Mouse (Mus musculus) brown adipose tissue, adult 24 weeks (tissue): ENCODE results near the gene Hcn2. TPM values are rescaled to one million over a fixed set of nuclear protein-coding genes. Genes with fewer than 3 reads are reported as not detected.

Experiments
- H3K27ac ChIP-seq: fragments of 200-500 bp; replicated peaks from 2 replicates; pipeline ENCODE4 v1.5.1; 2012; ENCODE audit warnings: low read depth, mild to moderate bottlenecking, low read length
- H3K4me1 ChIP-seq: fragments of 200-500 bp; 2 replicates; pipeline ENCODE4 v1.6.1; 2012; ENCODE audit warnings: low read length, mixed read lengths; ENCODE audit not compliant: control insufficient read depth, insufficient read depth, insufficient read length
- H3K4me3 ChIP-seq: fragments of 200-500 bp; 2 replicates; pipeline ENCODE4 v1.5.1; 2012; ENCODE audit warnings: low read depth, mild to moderate bottlenecking, low read length, moderate library complexity; ENCODE audit not compliant: insufficient read depth
- polyA plus RNA-seq: library from polyadenylated mRNA; stranded (reverse); fragments of >200 nt; gene quantifications from 2 replicates; pipeline ENCODE4 v1.2.4, GENCODE M21; 2012; ENCODE audit not compliant: missing spikeins, insufficient read depth, insufficient read length

Gene Hcn2
- polyA plus RNA-seq, 1 experiment, result 0.52 TPM

DNA sequence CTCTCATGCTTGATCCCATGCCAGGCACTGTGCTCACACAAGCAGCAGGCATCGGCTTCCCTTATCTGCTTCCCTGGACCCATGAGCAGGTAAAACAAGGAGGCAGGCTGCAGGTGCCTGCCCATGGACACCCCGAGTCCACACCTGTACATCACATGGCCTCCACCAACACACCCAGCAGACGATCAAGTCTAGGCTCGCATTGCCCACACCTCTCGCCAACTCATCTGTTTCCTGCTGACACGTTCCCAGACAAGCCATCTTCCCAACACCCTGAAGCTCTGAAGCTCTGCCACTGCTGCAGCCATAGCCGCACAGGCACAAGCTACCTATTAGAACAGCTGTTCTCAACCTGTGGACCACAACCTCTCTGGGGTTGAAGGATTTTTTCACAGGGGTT lies 47.8 kb downstream of the Hcn2 start:
- H3K4me1 ChIP-seq, result peaks cover 9% of the 10 kb centered on the region
- no peak overlapping the region for H3K4me3 ChIP-seq
- H3K27ac ChIP-seq, result no peak overlapping the region

GRCm38 (mm10) chr10:79765228-79765745 lies 48.9 kb downstream of the Hcn2 start:
- H3K4me3 ChIP-seq, result peak overlapping the region; percentile 87
- peaks cover 9% of the 10 kb centered on the region for H3K4me1 ChIP-seq
- H3K27ac ChIP-seq, result no peak overlapping the region

GRCm38 (mm10) chr10:79766001-79766507 lies 49.6 kb downstream of the Hcn2 start:
- Histone ChIP-seq H3K4me1 (peaks cover 9% of the 10 kb centered on the region), H3K27ac (no peak overlapping the region), H3K4me3 (peak overlapping the region; percentile 87)

DNA sequence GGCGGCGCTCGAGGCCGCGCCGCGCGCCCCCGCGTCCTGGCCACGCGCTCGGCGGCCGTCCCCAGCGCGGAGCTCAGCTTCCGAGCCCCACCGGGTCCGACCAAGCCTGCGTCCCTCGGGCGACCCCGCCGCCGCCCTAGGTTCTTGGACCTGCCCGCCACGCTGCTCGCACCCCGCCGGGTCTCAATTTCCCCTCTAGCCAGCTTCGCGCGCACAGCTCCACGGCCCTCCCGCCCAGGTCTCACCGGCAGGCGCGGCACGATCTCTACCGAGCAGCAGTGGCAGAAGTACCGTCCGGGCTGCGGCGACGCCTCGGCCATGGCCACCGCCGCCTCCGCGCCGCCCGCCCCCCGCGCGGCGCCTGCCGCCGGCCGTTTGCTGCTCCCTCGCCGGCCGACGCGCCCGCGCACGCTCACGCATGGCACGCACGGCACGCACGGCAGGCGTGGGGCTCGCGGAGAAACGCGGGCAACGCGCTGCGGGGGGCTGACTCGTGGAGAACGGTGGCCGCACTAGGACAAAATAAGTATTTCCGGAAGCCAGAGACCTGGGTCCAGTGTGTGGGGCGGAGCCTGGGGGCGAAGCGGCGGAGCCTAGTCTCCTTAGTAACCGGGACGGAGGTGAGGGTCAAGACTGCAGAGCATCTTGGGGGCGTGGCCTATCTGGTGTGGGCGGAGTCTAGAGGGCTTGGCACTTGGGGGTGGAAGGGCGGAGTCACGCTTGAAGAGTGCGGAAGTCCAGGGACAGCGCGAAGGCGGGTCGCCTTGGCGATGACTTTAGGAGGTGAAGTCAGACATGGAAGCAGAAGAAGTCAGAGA lies 50.3 kb downstream of the Hcn2 start, which contains the start of gene Rnf126:
Gene Rnf126 (minus strand): TSS at position 445 of the 818 bp plus-strand sequence.
- Histone ChIP-seq H3K4me1 (peaks cover 9% of the 10 kb centered on the region), H3K4me3 (peak within 1 kb of the TSS; percentile 87), H3K27ac (peak within 1 kb of the TSS; percentile 52)

GRCm38 (mm10) chr10:79767372-79768244 lies 51.2 kb downstream of the Hcn2 start:
- Histone ChIP-seq H3K4me1 (peaks cover 9% of the 10 kb centered on the region), H3K27ac (peak overlapping the region; percentile 52)

GRCm38 (mm10) chr10:79768400-79768799 lies 52.0 kb downstream of the Hcn2 start:
- H3K4me1 ChIP-seq, result peaks cover 9% of the 10 kb centered on the region
- no peak overlapping the region for H3K27ac ChIP-seq
- H3K4me3 ChIP-seq, result no peak overlapping the region

More at GRCm38 (mm10) chr10:79767372-79768244, 51.2 kb downstream of the Hcn2 start:
- H3K4me3 ChIP-seq, result peak overlapping the region; percentile 87

DNA sequence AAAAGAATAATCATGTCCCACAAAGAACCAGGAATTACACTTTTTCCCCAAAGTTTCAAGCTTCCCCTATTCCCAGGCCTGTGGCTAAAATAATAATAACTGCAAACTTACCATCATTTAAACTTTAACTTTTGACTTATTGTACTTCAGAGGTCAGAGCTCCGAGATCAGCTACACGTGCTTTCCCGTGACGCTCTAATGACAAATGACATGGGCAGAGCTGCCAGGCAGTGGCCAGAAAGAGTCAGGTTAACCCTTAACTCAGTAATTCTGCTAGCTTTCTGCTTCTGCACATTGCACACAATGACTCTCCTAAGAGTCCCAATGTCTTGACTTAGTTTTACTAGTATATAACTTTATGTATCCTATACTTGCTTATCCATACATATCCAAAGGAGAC lies 52.9 kb downstream of the Hcn2 start:
- Histone ChIP-seq H3K27ac (no peak overlapping the region), H3K4me3 (no peak overlapping the region)

GRCm38 (mm10) chr10:79772320-79772719 lies 55.9 kb downstream of the Hcn2 start:
- no peak overlapping the region for H3K4me3 ChIP-seq
- H3K27ac ChIP-seq, result no peak overlapping the region

More for the DNA sequence above, 52.9 kb downstream of the Hcn2 start:
- peaks cover 9% of the 10 kb centered on the region for H3K4me1 ChIP-seq

GRCm38 (mm10) chr10:79773208-79773607 lies 56.8 kb downstream of the Hcn2 start:
- H3K27ac ChIP-seq, result no peak overlapping the region
- H3K4me3 ChIP-seq, result no peak overlapping the region
- H3K4me1 ChIP-seq, result no peaks in the 10 kb centered on the region

More at GRCm38 (mm10) chr10:79772320-79772719, 55.9 kb downstream of the Hcn2 start:
- H3K4me1 ChIP-seq, result no peaks in the 10 kb centered on the region

- no peak overlapping the region for H3K27ac ChIP-seq
- H3K4me3 ChIP-seq, result no peak overlapping the region
- H3K4me1 ChIP-seq, result no peaks in the 10 kb centered on the region
These were observed 58.2 kb downstream of the Hcn2 start for GRCm38 (mm10) chr10:79774486-79775279.

DNA sequence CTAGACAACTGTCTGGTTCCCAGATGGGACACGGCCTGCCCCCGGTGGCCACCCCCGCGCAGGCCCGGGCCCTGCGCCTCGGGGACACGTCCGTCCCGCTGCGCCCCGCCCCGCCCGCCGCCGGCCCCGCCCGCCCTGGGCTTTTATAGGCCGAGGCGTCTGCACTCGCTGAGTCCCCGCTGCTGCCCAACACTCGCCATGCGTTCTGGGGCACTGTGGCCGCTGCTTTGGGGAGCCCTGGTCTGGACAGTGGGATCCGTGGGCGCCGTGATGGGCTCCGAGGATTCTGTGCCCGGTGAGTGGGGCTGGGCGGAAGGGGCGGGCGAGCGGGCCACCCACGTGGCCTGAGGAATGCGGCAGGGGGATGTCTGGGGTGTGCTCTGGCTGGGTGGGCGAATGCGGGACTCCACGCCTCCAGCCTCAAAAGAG lies 60.7 kb downstream of the Hcn2 start, which contains the start of gene Fstl3:
Gene Fstl3 (plus strand): TSS at position 170 of the 429 bp plus-strand sequence.
- Histone ChIP-seq H3K27ac (no peak within 1 kb of the TSS), H3K4me3 (peak within 1 kb of the TSS; percentile 31), H3K4me1 (peaks cover 2% of the 10 kb centered on the region; the same call in 1 of the 2 replicates)

GRCm38 (mm10) chr10:79778006-79778405 lies 61.6 kb downstream of the Hcn2 start:
- peaks cover 2% of the 10 kb centered on the region; the same call in 1 of the 2 replicates for H3K4me1 ChIP-seq
- H3K27ac ChIP-seq, result no peak overlapping the region
- H3K4me3 ChIP-seq, result no peak overlapping the region

DNA sequence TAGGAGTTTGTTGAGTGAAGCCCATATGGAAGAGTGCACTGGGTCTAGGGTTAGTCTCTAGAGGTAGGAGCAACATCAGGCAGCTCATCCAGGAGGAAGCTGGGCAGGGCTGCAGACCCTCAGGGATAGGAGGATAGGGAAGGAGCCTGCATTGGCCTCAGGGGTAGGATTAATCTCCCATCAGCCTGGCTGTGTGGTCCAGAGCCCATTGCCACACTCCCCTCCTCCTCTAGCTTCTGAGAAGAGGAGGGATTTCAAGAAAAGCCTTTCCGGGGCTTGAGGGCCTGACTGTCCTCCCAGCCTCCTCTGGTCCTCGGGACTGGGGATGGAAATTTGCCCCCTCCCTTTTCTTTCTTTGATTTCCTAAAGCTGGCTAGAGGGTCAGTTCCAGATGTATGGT lies 62.8 kb downstream of the Hcn2 start:
- Histone ChIP-seq H3K27ac (no peak overlapping the region), H3K4me3 (no peak overlapping the region)

More for the DNA sequence above, 62.8 kb downstream of the Hcn2 start:
- peaks cover 2% of the 10 kb centered on the region; the same call in 1 of the 2 replicates for H3K4me1 ChIP-seq
